Mouse (Mus musculus) megakaryocyte-erythroid progenitor cell, adult 5 weeks (primary cell): ENCODE measurements around the gene Spsb3. TPM values are rescaled to one million over a fixed set of nuclear protein-coding genes. Genes with fewer than 3 reads are reported as not detected.

ENCODE experiments used
- polyA plus RNA-seq: library from polyadenylated mRNA; stranded (reverse); fragments of >175 nt; gene quantifications from 2 replicates; pipeline ENCODE4 v1.2.3, GENCODE M21; 2012

The Spsb3 gene
- polyA plus RNA-seq, result 36.2 and 37.4 TPM in 2 replicates

DNA sequence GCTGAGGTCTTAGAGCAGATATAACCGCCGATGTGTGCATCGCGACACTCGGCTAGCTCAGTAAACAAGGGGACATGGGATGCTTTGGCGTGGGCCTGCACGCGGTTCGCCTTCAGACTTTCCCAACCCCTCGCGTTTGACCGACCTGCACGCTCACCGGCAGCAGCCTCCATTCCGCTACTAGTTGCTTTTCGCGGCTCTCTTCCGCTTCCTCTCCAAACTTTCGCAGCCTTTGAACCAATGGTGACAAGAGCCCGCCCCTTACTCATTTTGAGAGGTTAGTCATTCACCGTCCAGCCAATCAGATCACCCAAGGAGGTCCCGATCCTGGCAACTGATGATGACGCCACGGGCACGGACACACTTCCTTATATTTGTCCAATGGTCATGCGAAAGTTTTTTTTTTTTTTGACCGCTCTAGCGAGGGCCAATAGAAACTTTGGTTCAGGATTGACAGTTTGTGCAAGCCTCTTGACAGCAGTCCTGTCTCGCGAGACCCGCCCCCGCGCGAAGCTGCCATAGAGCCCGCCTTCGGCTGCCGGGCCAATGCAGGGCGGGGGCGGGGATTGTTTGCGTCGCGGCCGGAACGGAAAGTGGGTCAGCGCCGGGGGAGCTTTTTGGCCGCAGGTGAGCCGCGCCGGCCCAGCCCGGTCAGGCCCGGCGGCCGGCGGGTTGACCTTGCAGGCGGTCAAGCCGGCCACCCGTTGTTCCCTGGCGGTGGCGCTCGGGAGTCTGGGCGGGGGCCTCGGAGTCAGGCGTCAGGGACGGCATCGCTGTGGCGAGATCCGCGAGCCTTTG lies at the start of gene Spsb3, which contains the start of gene Nubp2:
TSS of gene Spsb3 (plus strand) at position 510 of the 798 bp plus-strand sequence.
TSS of gene Nubp2 (minus strand) at position 216 of the 798 bp plus-strand sequence.

DNA sequence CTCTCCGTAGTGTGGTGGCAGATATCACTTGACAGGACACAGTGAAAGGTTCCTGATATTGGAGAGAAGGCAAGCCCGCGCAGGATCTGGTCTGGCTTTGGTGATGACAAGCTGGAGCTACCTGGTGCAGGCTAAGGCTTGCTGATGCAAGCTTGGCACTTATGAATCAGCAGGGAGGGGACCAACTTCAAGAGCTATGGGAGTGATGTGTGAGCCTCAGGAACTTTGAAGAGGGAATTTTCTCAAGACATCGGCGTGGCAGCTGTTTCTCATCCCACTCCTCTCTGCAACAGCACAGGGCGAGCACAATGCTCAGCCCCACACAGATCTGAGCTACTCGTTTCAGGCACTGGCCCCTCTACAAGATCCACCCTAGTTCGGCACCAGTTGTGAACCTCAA lies 46.6 kb upstream of the Spsb3 start, which contains the start of gene Hagh:
TSS of gene Hagh (plus strand) at position 302 of the 400 bp plus-strand sequence.

DNA sequence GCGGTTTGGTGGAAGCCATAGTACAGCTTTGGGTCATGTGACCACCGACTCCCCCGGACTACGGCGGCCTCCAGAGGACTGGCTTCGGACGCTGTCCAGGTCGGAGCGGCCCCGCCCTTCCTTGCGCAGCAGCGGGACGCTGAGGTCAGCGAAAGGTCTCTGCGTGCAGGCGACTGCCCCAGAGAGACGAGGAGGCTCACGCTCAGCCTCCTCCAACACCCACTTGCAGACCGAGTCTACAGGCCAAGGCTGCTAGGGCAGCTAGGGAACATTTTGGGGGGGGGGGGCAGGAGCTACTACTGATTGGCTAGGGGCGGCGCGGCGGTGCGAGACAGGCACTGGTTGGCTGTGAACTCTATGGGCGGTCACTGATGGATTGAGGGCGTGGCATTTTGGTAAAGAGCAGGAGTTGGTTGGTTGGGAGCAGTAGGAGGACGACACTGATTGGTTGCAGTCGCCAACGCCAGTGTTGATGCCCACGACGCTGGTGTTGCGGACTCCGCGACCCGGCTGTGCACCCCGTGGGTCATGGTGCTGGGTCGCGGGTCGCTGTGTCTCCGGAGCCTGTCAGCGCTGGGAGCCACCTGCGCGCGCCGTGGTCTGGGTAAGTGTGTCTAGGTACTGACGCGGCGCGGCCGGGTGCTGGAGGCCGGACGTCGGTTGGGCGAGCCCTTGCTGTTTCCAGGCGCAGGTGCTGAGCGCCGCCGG lies 36.2 kb upstream of the Spsb3 start, which contains the start of gene Fahd1:
TSS of gene Fahd1 (minus strand) at position 300 of the 708 bp plus-strand sequence.

DNA sequence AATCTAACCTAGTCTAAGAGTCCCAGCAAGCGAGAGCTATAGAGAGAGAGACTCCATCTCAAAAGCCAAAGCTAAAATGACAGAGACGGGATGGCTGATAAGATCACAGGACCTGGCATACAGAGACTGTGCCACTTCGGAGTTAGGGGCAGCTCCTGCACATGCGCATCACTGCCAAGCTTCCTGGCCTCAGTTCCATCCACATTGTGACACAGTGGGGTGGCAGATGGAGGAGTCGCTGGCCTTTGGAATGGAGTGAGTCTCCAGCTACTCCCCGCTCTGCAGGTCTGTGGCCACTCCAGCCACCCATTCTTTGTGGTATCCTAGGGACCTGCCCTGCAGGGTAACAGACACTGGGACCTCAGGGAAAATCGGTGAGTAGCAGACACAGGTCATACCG lies 20.7 kb upstream of the Spsb3 start, which contains the start of gene Igfals:
TSS of gene Igfals (plus strand) at position 222 of the 400 bp plus-strand sequence.

DNA sequence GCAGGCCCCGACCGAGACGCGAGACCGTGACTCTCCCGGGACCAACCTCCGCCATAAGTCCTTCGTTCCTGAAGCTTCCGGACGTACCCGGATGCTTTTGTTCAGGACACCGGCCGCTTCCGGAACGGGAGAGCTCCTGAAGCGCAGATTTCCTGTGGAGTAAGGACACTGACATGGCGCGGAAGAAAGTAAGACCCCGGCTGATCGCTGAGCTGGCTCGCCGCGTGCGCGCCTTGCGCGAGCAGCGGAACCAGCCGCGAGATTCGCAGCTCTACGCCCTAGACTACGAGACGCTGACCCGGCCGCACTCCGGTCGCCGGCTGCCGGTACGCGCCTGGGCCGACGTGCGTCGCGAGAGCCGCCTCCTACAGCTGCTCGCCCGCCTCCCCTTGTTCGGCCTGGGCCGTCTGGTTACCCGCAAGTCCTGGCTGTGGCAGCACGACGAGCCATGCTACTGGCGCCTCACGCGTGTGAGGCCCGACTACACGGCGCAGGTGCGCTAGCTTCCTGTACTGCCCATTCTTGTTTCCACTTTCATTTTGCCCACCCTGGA lies 8.6 kb downstream of the Spsb3 start, which contains the start of the genes Eme2 and Mrps34:
TSS of gene Eme2 (minus strand) at position 93 of the 553 bp plus-strand sequence.
TSS of gene Mrps34 (plus strand) at position 122 of the 553 bp plus-strand sequence.

DNA sequence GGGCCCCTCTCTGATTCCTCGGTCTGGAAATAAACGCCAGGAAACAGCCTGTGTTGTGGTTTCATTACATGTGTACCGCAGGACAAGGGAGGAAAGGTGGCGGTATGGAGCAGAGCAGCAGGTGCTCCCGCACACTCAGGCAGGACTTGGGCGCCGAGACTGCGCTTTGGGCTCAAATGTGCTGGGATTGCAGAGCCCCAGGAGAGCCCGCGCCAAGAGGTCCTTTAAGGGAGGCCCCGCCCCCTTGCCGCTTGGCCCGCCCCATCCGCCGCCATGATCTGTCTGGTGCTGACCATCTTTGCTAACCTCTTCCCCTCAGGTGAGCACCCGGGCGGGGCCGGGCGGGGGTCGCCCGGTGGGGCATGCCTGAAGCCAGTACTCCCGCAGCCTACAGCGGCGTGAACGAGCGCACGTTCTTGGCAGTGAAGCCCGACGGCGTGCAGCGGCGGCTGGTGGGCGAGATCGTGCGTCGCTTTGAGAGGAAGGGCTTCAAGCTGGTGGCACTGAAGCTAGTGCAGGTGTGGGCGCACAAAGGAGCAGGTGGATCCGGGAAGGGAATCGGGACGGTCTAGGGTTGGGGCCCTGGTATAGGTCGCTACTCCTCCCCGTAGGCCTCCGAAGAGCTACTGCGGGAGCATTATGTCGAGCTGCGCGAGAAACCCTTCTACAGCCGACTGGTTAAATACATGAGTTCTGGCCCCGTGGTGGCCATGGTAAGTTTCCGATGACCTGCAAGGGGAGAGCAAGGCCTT lies 10.0 kb downstream of the Spsb3 start, which contains the start of gene Nme3:
TSS of gene Nme3 (plus strand) at position 260 of the 752 bp plus-strand sequence.

DNA sequence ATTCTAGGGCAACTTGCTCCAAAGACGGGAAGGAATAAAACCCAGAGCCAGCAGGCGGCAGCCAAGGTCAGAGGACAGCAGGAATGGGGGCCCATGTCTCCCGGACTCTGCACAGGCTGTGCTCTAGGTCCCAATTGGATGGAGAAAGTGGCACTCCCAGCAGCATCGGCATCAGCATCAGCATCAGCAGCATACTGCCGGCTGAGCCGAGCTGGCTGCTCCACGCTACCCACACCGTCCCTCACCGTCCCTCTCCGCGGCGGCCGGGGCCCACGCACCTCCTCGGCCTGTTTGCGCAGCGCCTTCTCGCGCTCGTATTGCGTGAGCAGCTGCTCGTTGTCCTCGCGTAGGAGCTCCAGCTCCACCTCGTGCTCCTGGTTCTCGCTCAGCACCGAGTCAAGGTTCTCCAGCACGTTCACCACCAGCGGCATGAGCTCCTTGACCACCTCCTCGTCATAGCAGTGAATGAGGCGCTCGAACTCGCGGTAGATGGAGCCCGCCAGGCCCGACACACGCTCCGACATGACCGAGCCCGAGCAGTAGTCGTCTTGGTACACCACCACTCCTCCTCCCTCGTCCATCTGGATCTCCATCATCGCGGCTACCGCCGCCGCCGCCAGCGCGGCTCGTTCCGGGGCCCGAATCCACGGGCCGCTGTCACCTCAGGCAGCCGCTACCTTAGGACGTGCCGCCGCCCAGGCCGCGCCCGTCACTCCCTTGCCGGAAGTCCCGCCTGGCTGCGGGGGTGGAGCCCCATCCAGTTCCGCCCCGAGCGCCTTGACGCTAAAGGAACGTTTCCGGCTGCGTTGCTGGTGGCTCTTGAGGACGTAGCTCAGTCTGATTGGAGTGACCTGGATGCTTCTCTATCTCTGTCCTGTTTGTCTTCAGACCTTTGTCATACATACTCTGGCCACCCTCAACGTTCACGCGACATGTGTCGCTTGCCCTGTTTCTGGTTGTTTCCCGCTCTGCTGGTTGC lies 50.1 kb downstream of the Spsb3 start, which contains the start of gene Mapk8ip3:
TSS of gene Mapk8ip3 (minus strand) at position 719 of the 979 bp plus-strand sequence.

Other genes with a start within 250 kb of the Spsb3 start
- gene Slc9a3r2, start 236.3 kb upstream of the Spsb3 start, polyA plus RNA-seq, result 6.3 and 8.8 TPM in 2 replicates
- gene Npw, start 228.2 kb upstream of the Spsb3 start, polyA plus RNA-seq, result 1.1 and 1.8 TPM in 2 replicates
- gene Zfp598, start 217.0 kb upstream of the Spsb3 start, polyA plus RNA-seq, result 115 and 133 TPM in 2 replicates
- gene Syngr3, start 196.7 kb upstream of the Spsb3 start, polyA plus RNA-seq, result 0.09 and 0.17 TPM in 2 replicates
- gene Gfer, start 190.5 kb upstream of the Spsb3 start, polyA plus RNA-seq, result 83.1 and 98.4 TPM in 2 replicates
- gene Noxo1, start 190.4 kb upstream of the Spsb3 start, polyA plus RNA-seq, result 1.4 and 1.9 TPM in 2 replicates
- gene Tbl3, start 179.0 kb upstream of the Spsb3 start, polyA plus RNA-seq, result 27.5 and 29.5 TPM in 2 replicates
- gene Rnf151, start 168.6 kb upstream of the Spsb3 start, polyA plus RNA-seq, result 0.10 and 0.29 TPM in 2 replicates
- gene Rps2, start 168.5 kb upstream of the Spsb3 start, polyA plus RNA-seq, result 3,004 and 3,175 TPM in 2 replicates
- 406 and 479 TPM in 2 replicates for gene Ndufb10, start 162.2 kb upstream of the Spsb3 start, polyA plus RNA-seq
- 0.62 and 0.84 TPM in 2 replicates for gene Rpl3l, start 158.8 kb upstream of the Spsb3 start, polyA plus RNA-seq
- 41.5 and 68.8 TPM in 2 replicates for gene Msrb1, start 150.0 kb upstream of the Spsb3 start, polyA plus RNA-seq
- gene Hs3st6, start 133.7 kb upstream of the Spsb3 start, polyA plus RNA-seq, result 0.26 and 0.34 TPM in 2 replicates
- gene Meiob, start 82.4 kb upstream of the Spsb3 start, polyA plus RNA-seq, result not detected in 2 replicates
- 23.5 and 28.8 TPM in 2 replicates for gene Hagh, start 46.5 kb upstream of the Spsb3 start, polyA plus RNA-seq
- 4.0 and 4.1 TPM in 2 replicates for gene Fahd1, start 36.3 kb upstream of the Spsb3 start, polyA plus RNA-seq
- 0.05 and 0.10 TPM in 2 replicates for gene Igfals, start 20.6 kb upstream of the Spsb3 start, polyA plus RNA-seq
- 90.9 and 102 TPM in 2 replicates for gene Nubp2, start 294 bp upstream of the Spsb3 start, polyA plus RNA-seq
- gene Eme2, start 8.4 kb downstream of the Spsb3 start, polyA plus RNA-seq, result 16.0 and 16.9 TPM in 2 replicates
- gene Mrps34, start 8.5 kb downstream of the Spsb3 start, polyA plus RNA-seq, result 84.7 and 84.8 TPM in 2 replicates
- gene Nme3, start 9.9 kb downstream of the Spsb3 start, polyA plus RNA-seq, result 19.9 and 26.0 TPM in 2 replicates
- gene Mapk8ip3, start 50.3 kb downstream of the Spsb3 start, polyA plus RNA-seq, result 47.5 and 84.7 TPM in 2 replicates
- gene Jpt2, start 74.0 kb downstream of the Spsb3 start, polyA plus RNA-seq, result 21.6 and 25.1 TPM in 2 replicates
- 23.0 and 36.4 TPM in 2 replicates for gene Cramp1l, start 129.1 kb downstream of the Spsb3 start, polyA plus RNA-seq
- 12.2 and 12.3 TPM in 2 replicates for gene Ift140, start 129.4 kb downstream of the Spsb3 start, polyA plus RNA-seq
- not detected in 2 replicates for gene Tmem204, start 196.9 kb downstream of the Spsb3 start, polyA plus RNA-seq
- gene Telo2, start 229.3 kb downstream of the Spsb3 start, polyA plus RNA-seq, result 38.2 and 47.2 TPM in 2 replicates
- gene Ptx4, start 234.1 kb downstream of the Spsb3 start, polyA plus RNA-seq, result 0.05 TPM in 1 of 2 replicates, not detected in the other
- gene Clcn7, start 246.7 kb downstream of the Spsb3 start, polyA plus RNA-seq, result 20.5 and 22.9 TPM in 2 replicates